Mouse (Mus musculus): ENCODE results near the gene Pan3. TPM values are rescaled to one million over a fixed set of nuclear protein-coding genes. Genes with fewer than 3 reads are reported as not detected.
A peak's percentile ranks its signal among the peaks of the same experiment; 100 is the strongest.

Pan3 gene
- total and polyA plus RNA-seq, 2 experiments from 2014 or later, result 28.0 to 63.9 TPM

GRCm38 (mm10) chr5:147494791-147495376, 64.9 kb downstream of the Pan3 start:
- TF ChIP-seq EP300 (IDR thresholded peaks at IDR 0.05; ENCODE audit: low read depth) (no peak), CTCF (IDR thresholded peaks at IDR 0.05; ENCODE audit: low read depth) (no peak)
- Histone ChIP-seq H3K4me3 (ENCODE audit: low read depth, low read length) (no peak overlapping the region), H3K4me2 (ENCODE audit: low read depth, low read length) (no peak overlapping the region), H3K27ac (ENCODE audit: low read depth) (0 out of 2 replicates have a peak overlapping the region, but pooled peaks have one; percentile 15), H3K9me3 (replicated peaks; ENCODE audit: control insufficient read depth, low read length) (no peaks in the 10 kb centered on the region), H3K9ac (replicated peaks; ENCODE audit: low read depth, low read length) (no peak overlapping the region), H3K27me3 (ENCODE audit: control insufficient read depth, insufficient read depth, low read length) (no peaks in the 10 kb centered on the region), H3K4me1 (ENCODE audit: control insufficient read depth, insufficient read depth) (peaks cover 16% of the 10 kb centered on the region; the same call in 1 of the 2 replicates), H3K36me3 (replicated peaks; ENCODE audit: control insufficient read depth, insufficient read depth, low read length) (0 out of 2 replicates have a peak, but pooled peaks cover 6% of the 10 kb centered on the region)
- WGBS, result 61% methylated on average over 10 of the region's 10 CpGs
- DNase-seq (ENCODE audit: low spot score) (no peak), ATAC-seq (ENCODE audit: insufficient read depth, low read depth) (no peak)

DNA sequence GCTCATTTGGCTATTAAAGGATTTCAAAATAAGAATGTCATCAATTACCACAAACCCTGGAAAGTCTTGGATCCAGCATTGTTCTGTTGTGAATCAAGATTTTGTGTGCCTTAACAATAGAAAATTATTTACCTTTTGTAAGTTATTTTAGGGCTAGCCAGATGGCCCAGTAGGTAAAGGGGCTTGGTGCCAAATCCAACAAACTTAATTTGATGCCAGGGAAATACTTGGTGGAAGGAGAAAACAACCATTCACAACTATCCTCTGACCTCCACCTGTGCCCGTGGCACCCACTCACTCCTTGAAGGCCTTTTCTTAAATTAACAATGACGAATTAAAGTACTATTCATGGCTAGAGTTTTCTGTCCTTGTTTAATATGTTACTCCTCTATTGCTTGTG, 66.0 kb downstream of the Pan3 start:
- no peak overlapping the region for H3K9ac ChIP-seq (replicated peaks; ENCODE audit: low read depth, low read length)
- 85% methylated on average over 2 of the region's 2 CpGs for WGBS
- no peak overlapping the region for H3K4me2 ChIP-seq (ENCODE audit: low read depth, low read length)
- H3K36me3 ChIP-seq (replicated peaks; ENCODE audit: control insufficient read depth, insufficient read depth, low read length), result 0 out of 2 replicates have a peak, but pooled peaks cover 6% of the 10 kb centered on the region
- no peaks in the 10 kb centered on the region for H3K27me3 ChIP-seq (ENCODE audit: control insufficient read depth, insufficient read depth, low read length)
- no peak for ATAC-seq (ENCODE audit: insufficient read depth, low read depth)
- no peak overlapping the region for H3K27ac ChIP-seq (ENCODE audit: low read depth)
- H3K4me1 ChIP-seq (ENCODE audit: control insufficient read depth, insufficient read depth), result peaks cover 12% of the 10 kb centered on the region; the same call in 1 of the 2 replicates
- no peak for TF ChIP-seq EP300 (IDR thresholded peaks at IDR 0.05; ENCODE audit: low read depth)
- TF ChIP-seq CTCF (IDR thresholded peaks at IDR 0.05; ENCODE audit: low read depth), result no peak
- no peak overlapping the region for H3K4me3 ChIP-seq (ENCODE audit: low read depth, low read length)
- H3K9me3 ChIP-seq (replicated peaks; ENCODE audit: control insufficient read depth, low read length), result no peaks in the 10 kb centered on the region
- no peak for DNase-seq (ENCODE audit: low spot score)

- 79% methylated on average over 4 of the region's 4 CpGs for WGBS
These were observed 67.0 kb downstream of the Pan3 start for GRCm38 (mm10) chr5:147496921-147497320.

DNA sequence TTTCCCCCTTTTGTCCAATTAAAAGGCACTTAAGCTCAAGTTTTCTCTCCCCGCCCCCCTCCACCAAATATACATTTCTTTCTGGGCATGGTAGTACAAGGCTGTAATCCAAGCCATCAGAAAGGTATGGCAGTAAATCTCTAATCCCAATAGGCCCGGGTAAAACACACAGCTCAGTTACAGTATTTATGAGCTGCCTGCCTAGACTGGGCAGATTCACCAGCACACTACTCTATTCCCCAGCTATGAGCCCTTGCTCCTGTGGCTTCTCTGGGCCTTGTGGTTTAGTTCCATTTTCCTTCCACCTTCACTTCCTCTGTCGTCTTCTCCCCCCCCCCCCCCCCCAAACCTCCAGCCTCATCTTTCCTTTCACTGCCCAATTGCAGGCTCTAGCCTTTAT, 67.8 kb downstream of the Pan3 start:
- no peak overlapping the region for H3K4me2 ChIP-seq (ENCODE audit: low read depth, low read length)
- WGBS, result 78% methylated on average over 3 of the region's 3 CpGs
- H3K9ac ChIP-seq (replicated peaks; ENCODE audit: low read depth, low read length), result no peak overlapping the region
- no peak overlapping the region for H3K27ac ChIP-seq (ENCODE audit: low read depth)
- 0 out of 2 replicates have a peak, but pooled peaks cover 6% of the 10 kb centered on the region for H3K36me3 ChIP-seq (replicated peaks; ENCODE audit: control insufficient read depth, insufficient read depth, low read length)
- H3K27me3 ChIP-seq (ENCODE audit: control insufficient read depth, insufficient read depth, low read length), result no peaks in the 10 kb centered on the region
- no peak for DNase-seq (ENCODE audit: low spot score)
- H3K4me3 ChIP-seq (ENCODE audit: low read depth, low read length), result no peak overlapping the region
- ATAC-seq (ENCODE audit: insufficient read depth, low read depth), result no peak
- H3K4me1 ChIP-seq (ENCODE audit: control insufficient read depth, insufficient read depth), result peaks cover 12% of the 10 kb centered on the region; the same call in 1 of the 2 replicates
- TF ChIP-seq EP300 (IDR thresholded peaks at IDR 0.05; ENCODE audit: low read depth) (no peak), CTCF (IDR thresholded peaks at IDR 0.05; ENCODE audit: low read depth) (no peak)
- H3K9me3 ChIP-seq (replicated peaks; ENCODE audit: control insufficient read depth, low read length), result no peaks in the 10 kb centered on the region

More at GRCm38 (mm10) chr5:147496921-147497320, 67.0 kb downstream of the Pan3 start:
- Histone ChIP-seq H3K36me3 (replicated peaks; ENCODE audit: control insufficient read depth, insufficient read depth, low read length) (0 out of 2 replicates have a peak, but pooled peaks cover 6% of the 10 kb centered on the region), H3K9ac (replicated peaks; ENCODE audit: low read depth, low read length) (no peak overlapping the region), H3K9me3 (replicated peaks; ENCODE audit: control insufficient read depth, low read length) (no peaks in the 10 kb centered on the region), H3K4me2 (ENCODE audit: low read depth, low read length) (no peak overlapping the region), H3K27ac (ENCODE audit: low read depth) (no peak overlapping the region), H3K4me1 (ENCODE audit: control insufficient read depth, insufficient read depth) (peaks cover 12% of the 10 kb centered on the region; the same call in 1 of the 2 replicates), H3K27me3 (ENCODE audit: control insufficient read depth, insufficient read depth, low read length) (no peaks in the 10 kb centered on the region), H3K4me3 (ENCODE audit: low read depth, low read length) (no peak overlapping the region)
- ATAC-seq (ENCODE audit: insufficient read depth, low read depth) (no peak), DNase-seq (ENCODE audit: low spot score) (no peak)
- TF ChIP-seq CTCF (IDR thresholded peaks at IDR 0.05; ENCODE audit: low read depth), result no peak
- TF ChIP-seq EP300 (IDR thresholded peaks at IDR 0.05; ENCODE audit: low read depth), result no peak

DNA sequence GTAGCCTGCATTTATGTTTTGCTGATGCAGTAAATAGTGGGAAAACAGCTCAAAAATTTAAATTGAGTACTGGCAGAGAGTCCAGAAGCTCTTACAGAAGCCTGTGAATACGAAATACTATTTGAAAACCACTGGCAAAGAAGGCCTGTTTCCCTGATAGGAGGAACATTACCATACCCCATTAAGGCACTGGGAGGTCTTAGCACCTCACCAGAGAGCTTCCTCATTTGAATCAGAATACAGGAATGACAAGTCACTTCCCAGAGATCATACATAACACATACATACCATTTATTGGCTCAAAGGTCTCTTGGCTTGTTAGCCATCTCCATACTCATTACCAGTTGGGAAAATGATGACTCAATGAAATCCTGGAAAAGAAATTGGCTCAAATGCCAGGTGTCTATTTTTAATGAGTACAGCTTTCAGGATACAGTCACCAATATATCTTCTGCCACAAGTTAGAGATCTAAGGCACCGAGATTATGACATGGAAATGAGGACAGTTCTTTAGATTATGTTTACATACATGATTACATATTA, 71.6 kb downstream of the Pan3 start:
- WGBS, result 85% methylated on average over 2 of the region's 2 CpGs

More for the DNA sequence above, 71.6 kb downstream of the Pan3 start:
- Histone ChIP-seq H3K36me3 (replicated peaks; ENCODE audit: control insufficient read depth, insufficient read depth, low read length) (0 out of 2 replicates have a peak, but pooled peaks cover 6% of the 10 kb centered on the region), H3K27ac (ENCODE audit: low read depth) (no peak overlapping the region), H3K4me1 (ENCODE audit: control insufficient read depth, insufficient read depth) (no peaks in the 10 kb centered on the region), H3K9ac (replicated peaks; ENCODE audit: low read depth, low read length) (no peak overlapping the region), H3K4me3 (ENCODE audit: low read depth, low read length) (no peak overlapping the region), H3K4me2 (ENCODE audit: low read depth, low read length) (no peak overlapping the region), H3K9me3 (replicated peaks; ENCODE audit: control insufficient read depth, low read length) (no peaks in the 10 kb centered on the region), H3K27me3 (ENCODE audit: control insufficient read depth, insufficient read depth, low read length) (no peaks in the 10 kb centered on the region)
- no peak for DNase-seq (ENCODE audit: low spot score)
- TF ChIP-seq EP300 (IDR thresholded peaks at IDR 0.05; ENCODE audit: low read depth) (no peak), CTCF (IDR thresholded peaks at IDR 0.05; ENCODE audit: low read depth) (no peak)
- no peak for ATAC-seq (ENCODE audit: insufficient read depth, low read depth)

Data from heart, postnatal 0 days (tissue).